Mouse (Mus musculus): ENCODE data around the gene AI597479. TPM values are rescaled to one million over a fixed set of nuclear protein-coding genes. Genes with fewer than 3 reads are reported as not detected.

Gene AI597479
- polyA plus RNA-seq, 1 experiment from 2014 or later: 38.6 TPM

Other genes with a start within 250 kb of the AI597479 start
- gene Mrps9, start 247.5 kb upstream of the AI597479 start, polyA plus RNA-seq (2015; fragmentation: Nextera tagmentation; extraction: Ambion mirVana): 35.1 and 36.3 TPM in 2 replicates
- gene Gpr45, start 145.8 kb upstream of the AI597479 start, polyA plus RNA-seq (2015; fragmentation: Nextera tagmentation; extraction: Ambion mirVana): 16.1 and 16.7 TPM in 2 replicates
- 13.6 and 14.2 TPM in 2 replicates for gene Tgfbrap1, start 73 bp upstream of the AI597479 start, polyA plus RNA-seq (2015; fragmentation: Nextera tagmentation; extraction: Ambion mirVana)
- 22.4 and 23.2 TPM in 2 replicates for gene Fhl2, start 98.3 kb downstream of the AI597479 start, polyA plus RNA-seq (2015; fragmentation: Nextera tagmentation; extraction: Ambion mirVana)